Mouse (Mus musculus) midbrain, embryonic 11.5 days (tissue): ENCODE results near the gene Polr1e. TPM values are rescaled to one million over a fixed set of nuclear protein-coding genes. Genes with fewer than 3 reads are reported as not detected.

Source experiments
- ATAC-seq: fragments of 200-750 bp; cut with Nextera tagmentation; 2 replicates; pipeline ENCODE4 v1.8.0; 2017; ENCODE audit warnings: moderate TSS enrichment, moderate library complexity; ENCODE audit not compliant: low FRiP score
- DNase-seq: peaks from one replicate; pipeline ENCODE4 v3.0.0; 2015; ENCODE audit warnings: low spot score; ENCODE audit errors: missing footprints
- H3K27ac ChIP-seq: fragments of 300-500 bp; sonication (generic); 2 replicates; pipeline ENCODE4 v1.5.1; 2014; ENCODE audit warnings: low read depth, low read length
- H3K27me3 ChIP-seq: fragments of 300-500 bp; sonication (generic); 2 replicates; pipeline ENCODE4 v1.6.1; 2014; ENCODE audit warnings: mild to moderate bottlenecking, low read length, moderate library complexity, mixed read lengths; ENCODE audit not compliant: control insufficient read depth, insufficient read depth
- H3K36me3 ChIP-seq: fragments of 300-500 bp; sonication (generic); 2 replicates; pipeline ENCODE4 v1.6.1; 2014; ENCODE audit warnings: mild to moderate bottlenecking, low read length, moderate library complexity, mixed read lengths; ENCODE audit not compliant: control insufficient read depth, insufficient read depth
- H3K4me1 ChIP-seq: fragments of 300-500 bp; sonication (generic); 2 replicates; pipeline ENCODE4 v1.6.1; 2014; ENCODE audit warnings: low read length; ENCODE audit not compliant: control insufficient read depth, insufficient read depth
- H3K4me2 ChIP-seq: fragments of 300-500 bp; sonication (generic); 2 replicates; pipeline ENCODE4 v1.6.1; 2014; ENCODE audit warnings: mild to moderate bottlenecking, moderate library complexity
- H3K4me3 ChIP-seq: fragments of 300-500 bp; sonication (generic); 2 replicates; pipeline ENCODE4 v1.5.1; 2014; ENCODE audit warnings: low read depth, low read length
- H3K9ac ChIP-seq: fragments of 300-500 bp; sonication (generic); 2 replicates; pipeline ENCODE4 v1.6.1; 2014; ENCODE audit warnings: low read length
- H3K9me3 ChIP-seq: fragments of 300-500 bp; sonication (generic); 2 replicates; pipeline ENCODE4 v1.6.1; 2016; ENCODE audit warnings: low read length; ENCODE audit not compliant: control insufficient read depth
- WGBS: fragments of 180-500 bp; shearing (Covaris S2); extraction: QIAGEN DNeasy Blood & Tissue Kit; methylation state at CpG from one replicate; pipeline ENCODE4 v1.1.7; 2014; 5-methylcytosine and 5-hydroxymethylcytosine counted together
- polyA plus RNA-seq: library from polyadenylated mRNA; unstranded; fragments of >200 nt; fragmentation: Nextera tagmentation; extraction: Ambion mirVana; gene quantifications from 2 replicates; pipeline ENCODE4 v1.2.1, GENCODE M21; 2014

Polr1e gene
- polyA plus RNA-seq, 1 experiment from 2014 or later = 51.6 TPM

DNA sequence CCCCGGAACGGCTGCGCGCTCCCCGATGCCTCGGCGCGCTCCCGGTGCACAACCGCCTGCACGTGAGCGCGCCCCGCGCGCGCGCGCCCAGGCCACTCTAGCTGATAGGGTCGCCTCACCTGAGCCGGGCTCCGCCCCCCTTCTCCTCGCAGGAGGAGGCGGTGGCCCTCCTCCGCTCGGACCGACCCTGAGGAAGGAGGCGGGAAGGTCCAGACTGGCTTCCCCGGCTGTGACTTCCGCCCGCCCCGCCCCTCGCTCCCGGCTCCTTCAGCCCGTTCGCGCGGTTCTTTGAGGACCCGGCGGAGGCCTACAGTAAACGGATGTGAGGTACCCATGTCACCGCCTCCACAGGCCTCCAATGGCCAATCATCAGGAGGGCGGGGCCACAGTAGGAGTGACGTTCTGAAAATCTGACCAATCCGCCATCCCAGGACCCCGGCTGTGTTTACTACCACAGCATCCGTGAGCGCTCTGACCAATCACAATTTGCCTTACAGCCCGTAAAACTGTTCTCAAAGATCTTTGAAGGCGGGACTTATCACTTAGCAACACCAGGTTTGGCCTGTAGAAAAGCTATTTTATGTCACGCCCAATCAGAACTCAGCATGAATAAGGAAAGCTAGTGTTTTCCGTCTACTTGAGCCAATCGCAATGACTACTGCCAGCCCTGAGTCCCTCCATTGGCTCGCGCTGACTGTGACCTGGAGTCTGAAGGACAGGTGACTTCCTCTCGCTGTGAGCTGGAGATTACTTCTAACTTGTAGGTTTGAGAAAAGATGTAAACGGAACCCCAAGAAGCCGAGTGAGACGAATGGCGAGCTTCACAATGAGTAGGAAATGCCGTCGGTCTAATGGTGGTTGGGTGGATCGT is 6.0 kb upstream of the Polr1e start, which contains the start of gene Zbtb5:
TSS of gene Zbtb5 (minus strand) at position 308 of the 871 bp plus-strand sequence.
- H3K27ac ChIP-seq = peak within 1 kb of the TSS; percentile 90
- DNase-seq (peak; percentile 99), ATAC-seq (peak; percentile 99)
- H3K4me2 ChIP-seq = peak within 1 kb of the TSS; percentile 68
- peaks cover 20% of the 10 kb centered on the region for H3K4me1 ChIP-seq
- H3K4me3 ChIP-seq = peak within 1 kb of the TSS; percentile 57
- H3K36me3 ChIP-seq = no peaks in the 10 kb centered on the region
- peak within 1 kb of the TSS; percentile 79 for H3K9ac ChIP-seq
- H3K27me3 ChIP-seq = no peaks in the 10 kb centered on the region
- H3K9me3 ChIP-seq = no peaks in the 10 kb centered on the region
- WGBS = under 1% methylated on average over 46 of the region's 63 CpGs

DNA sequence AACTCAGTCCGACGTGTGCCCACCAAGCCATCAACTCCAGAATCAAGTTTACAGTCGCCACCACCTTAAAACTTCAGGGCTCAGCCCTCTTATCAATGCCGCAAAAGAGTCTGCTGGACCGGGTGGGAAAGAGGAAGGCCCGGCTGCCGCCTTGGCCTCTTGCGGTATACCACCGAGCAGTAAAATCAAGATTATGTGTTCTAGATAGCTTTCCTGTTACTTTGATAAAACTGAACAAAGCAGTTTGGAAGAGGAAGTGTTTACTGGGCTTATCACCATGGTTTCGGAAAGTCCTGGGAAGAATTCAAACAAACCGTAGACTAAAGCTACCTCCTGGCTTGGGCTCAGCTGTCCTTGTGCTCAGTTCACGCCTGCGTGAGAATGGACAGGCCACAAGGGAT is 5.4 kb upstream of the Polr1e start:
- DNase-seq = no peak
- Histone ChIP-seq H3K4me1 (peaks cover 23% of the 10 kb centered on the region), H3K9me3 (no peaks in the 10 kb centered on the region), H3K4me3 (peak overlapping the region; percentile 51), H3K9ac (peak overlapping the region; percentile 64), H3K36me3 (no peaks in the 10 kb centered on the region), H3K27ac (0 out of 2 replicates have a peak overlapping the region, but pooled peaks have one; percentile 51), H3K4me2 (peak overlapping the region; percentile 54), H3K27me3 (no peaks in the 10 kb centered on the region)
- ATAC-seq = no peak
- under 1% methylated on average over 13 of the region's 13 CpGs for WGBS

DNA sequence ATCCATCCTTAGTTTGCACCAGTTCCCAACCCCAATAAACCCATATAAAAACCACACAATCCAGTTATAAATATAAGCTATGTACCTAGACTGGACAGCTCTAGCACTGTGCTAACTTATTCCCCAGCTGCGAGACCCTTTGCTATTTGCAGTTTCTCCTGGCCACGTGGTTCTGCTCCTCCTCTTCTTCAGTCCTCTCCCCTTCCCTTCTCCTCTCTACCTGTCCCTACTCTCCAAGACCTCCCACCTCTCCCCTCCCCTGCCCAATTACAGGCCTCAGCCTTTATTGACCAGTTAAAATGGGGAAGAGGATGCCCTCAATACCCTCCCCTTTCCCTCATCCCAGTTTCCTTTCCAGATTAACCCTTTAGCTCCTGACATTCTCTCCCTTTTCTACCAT is 4.8 kb upstream of the Polr1e start:
- 10% methylated on average over 2 of the region's 2 CpGs for WGBS
- no peak for ATAC-seq
- no peak for DNase-seq
- Histone ChIP-seq H3K36me3 (no peaks in the 10 kb centered on the region), H3K4me3 (peak overlapping the region; percentile 51; the same call in 1 of the 2 replicates), H3K4me1 (peaks cover 24% of the 10 kb centered on the region), H3K9me3 (no peaks in the 10 kb centered on the region), H3K27me3 (no peaks in the 10 kb centered on the region), H3K27ac (no peak overlapping the region), H3K9ac (peak overlapping the region; percentile 64; the same call in 1 of the 2 replicates), H3K4me2 (peak overlapping the region; percentile 54)

DNA sequence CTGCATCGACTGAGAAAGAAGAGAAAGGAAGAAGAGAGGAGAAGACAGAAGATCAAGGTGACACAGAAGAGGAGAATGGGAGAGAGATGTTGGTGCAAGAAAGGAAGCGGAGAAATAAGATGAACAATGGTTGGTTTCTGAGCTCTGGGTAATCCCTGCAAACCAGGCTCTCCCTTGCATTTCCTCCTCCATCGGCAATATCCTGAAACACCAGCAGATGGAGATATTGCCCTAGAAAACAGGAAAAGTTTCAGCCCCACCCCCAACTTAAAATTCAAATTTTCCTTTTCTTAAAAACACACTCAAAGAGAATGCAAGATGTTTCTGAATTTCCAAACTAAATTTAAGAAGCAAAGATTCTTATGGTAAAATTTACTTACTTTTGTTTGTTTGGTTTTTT is 2.8 kb upstream of the Polr1e start:
- Histone ChIP-seq H3K4me2 (no peak overlapping the region), H3K9me3 (no peaks in the 10 kb centered on the region), H3K36me3 (no peaks in the 10 kb centered on the region), H3K27ac (no peak overlapping the region), H3K4me3 (no peak overlapping the region), H3K9ac (0 out of 2 replicates have a peak overlapping the region, but pooled peaks have one; percentile 22), H3K4me1 (peaks cover 25% of the 10 kb centered on the region), H3K27me3 (no peaks in the 10 kb centered on the region)
- 7% methylated on average over 3 of the region's 3 CpGs for WGBS
- ATAC-seq = no peak
- peak; percentile 93 for DNase-seq

DNA sequence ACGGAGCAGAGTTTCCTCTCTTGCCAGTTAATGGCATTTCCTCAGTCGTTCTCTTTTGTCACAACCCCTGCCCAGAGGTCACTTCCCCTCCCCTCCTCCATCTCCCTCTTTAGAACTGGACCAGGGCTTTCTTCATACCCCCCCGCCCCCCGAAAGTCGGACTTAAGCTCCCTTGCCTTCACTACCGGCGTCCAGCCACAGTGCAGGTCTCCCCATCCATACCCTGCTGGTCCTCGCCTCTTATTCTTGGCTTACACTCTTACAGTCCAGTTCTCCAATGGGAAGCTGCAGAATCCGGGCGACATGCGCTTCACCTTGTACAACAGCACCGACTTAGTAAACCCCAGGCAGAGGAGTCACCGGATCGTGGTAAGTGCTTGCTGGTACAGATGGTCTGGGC is 626 bp downstream of the Polr1e start:
- ATAC-seq = peak; percentile 20; the same call in 1 of the 2 replicates
- H3K36me3 ChIP-seq = no peaks in the 10 kb centered on the region
- 1% methylated on average over 14 of the region's 14 CpGs for WGBS
- peak overlapping the region; percentile 76 for H3K4me3 ChIP-seq
- H3K4me1 ChIP-seq = peaks cover 15% of the 10 kb centered on the region
- H3K27me3 ChIP-seq = no peaks in the 10 kb centered on the region
- H3K9me3 ChIP-seq = no peaks in the 10 kb centered on the region
- DNase-seq = no peak
- H3K4me2 ChIP-seq = peak overlapping the region; percentile 91
- H3K9ac ChIP-seq = peak overlapping the region; percentile 76
- no peak overlapping the region for H3K27ac ChIP-seq

DNA sequence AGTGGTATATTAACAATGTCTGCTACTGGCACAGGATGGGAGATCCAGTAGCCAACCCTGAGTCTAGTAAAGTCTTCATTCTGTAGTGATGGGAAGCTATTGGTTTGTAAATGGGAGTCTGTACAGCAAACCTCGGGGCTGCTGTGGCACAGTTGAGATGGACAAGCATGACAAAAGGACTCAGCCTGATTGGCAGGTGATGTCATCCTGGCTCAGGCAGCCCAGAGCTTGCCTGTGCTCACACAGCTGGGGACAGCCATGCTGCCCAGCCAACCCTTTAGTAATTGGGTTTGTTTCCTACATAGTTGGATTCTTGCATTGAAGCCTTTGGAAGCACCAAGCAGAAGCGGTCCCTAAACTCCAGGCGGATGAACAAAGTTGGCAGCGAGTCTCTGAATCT is 8.1 kb downstream of the Polr1e start:
- Histone ChIP-seq H3K9ac (no peak overlapping the region), H3K9me3 (no peaks in the 10 kb centered on the region), H3K27me3 (no peaks in the 10 kb centered on the region), H3K27ac (no peak overlapping the region), H3K4me2 (no peak overlapping the region), H3K4me1 (no peaks in the 10 kb centered on the region), H3K4me3 (no peak overlapping the region), H3K36me3 (0 out of 2 replicates have a peak, but pooled peaks cover 3% of the 10 kb centered on the region)
- ATAC-seq (no peak), DNase-seq (no peak)
- 88% methylated on average over 4 of the region's 4 CpGs for WGBS

DNA sequence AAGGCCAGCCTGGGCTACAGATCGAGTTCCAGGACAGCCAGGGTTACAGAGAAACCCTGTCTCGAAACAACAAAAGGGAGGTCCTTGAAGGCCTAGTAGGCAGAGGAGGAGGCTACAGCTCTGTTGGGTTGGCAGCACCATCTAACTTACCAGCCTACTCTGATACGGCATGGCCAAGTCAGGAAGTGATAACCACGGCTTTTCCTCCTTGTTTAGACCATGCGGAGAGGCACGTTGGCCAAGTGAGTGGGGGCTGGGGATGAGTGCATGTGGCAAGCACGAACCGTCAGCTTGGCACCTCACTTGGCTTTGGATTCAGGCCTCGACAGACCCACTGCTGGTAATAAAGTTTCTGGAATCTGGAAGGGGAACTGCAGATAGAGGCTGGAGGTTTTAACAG is 14.2 kb downstream of the Polr1e start:
- no peak overlapping the region for H3K9ac ChIP-seq
- no peaks in the 10 kb centered on the region for H3K9me3 ChIP-seq
- no peaks in the 10 kb centered on the region for H3K27me3 ChIP-seq
- WGBS = 91% methylated on average over 9 of the region's 9 CpGs
- H3K4me2 ChIP-seq = no peak overlapping the region
- H3K36me3 ChIP-seq = 0 out of 2 replicates have a peak, but pooled peaks cover 4% of the 10 kb centered on the region
- H3K4me1 ChIP-seq = no peaks in the 10 kb centered on the region
- H3K4me3 ChIP-seq = no peak overlapping the region
- no peak for DNase-seq
- no peak overlapping the region for H3K27ac ChIP-seq
- ATAC-seq = no peak

DNA sequence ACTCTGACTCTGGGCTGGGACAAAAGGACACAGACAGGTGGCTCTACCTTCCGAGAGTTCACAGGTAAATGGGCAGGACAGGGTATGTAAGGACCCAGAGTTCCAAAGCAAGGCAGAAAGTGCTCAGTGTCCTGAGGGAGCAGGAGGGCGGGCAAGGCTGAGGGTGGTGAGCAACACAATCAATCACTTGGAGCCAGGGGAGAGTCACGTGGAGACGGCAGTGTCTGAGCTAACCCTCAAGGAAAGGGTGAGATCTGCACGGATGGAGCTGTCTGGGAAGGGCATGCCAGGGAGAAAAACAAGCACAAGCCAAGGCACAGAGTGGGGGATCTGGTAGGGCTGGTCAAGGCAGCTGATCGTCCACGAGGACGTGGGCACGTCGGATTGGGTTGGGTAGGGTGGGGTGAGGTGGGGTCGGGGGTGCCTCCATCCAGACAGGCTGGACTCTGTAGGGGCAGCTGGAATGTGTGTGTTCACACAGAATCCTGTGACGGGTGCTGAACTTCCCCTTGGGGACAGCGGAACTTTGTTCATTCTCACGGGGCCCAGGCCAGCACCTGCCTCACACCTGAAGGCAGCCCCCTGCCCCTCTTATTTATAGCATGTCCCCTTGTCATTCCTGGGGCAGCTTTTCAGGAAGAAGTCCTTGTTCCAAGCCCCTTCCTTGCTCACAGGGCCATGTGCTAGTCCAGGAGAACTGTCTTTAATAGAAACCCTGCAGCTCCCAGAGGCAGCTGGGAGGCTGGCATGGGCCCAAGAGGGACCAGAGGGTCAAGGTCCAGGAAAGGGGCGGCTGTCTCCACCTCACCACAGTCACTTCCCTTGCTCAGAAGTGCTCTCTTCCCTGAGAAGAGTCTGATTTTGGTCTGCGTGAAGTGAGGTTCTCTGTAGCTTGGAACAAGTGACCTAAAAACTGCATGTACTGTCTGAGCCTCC is 16.6 kb downstream of the Polr1e start:
- H3K4me2 ChIP-seq = no peak overlapping the region
- ATAC-seq = no peak
- no peaks in the 10 kb centered on the region for H3K27me3 ChIP-seq
- no peaks in the 10 kb centered on the region for H3K9me3 ChIP-seq
- DNase-seq = no peak
- H3K27ac ChIP-seq = no peak overlapping the region
- no peaks in the 10 kb centered on the region for H3K4me1 ChIP-seq
- H3K36me3 ChIP-seq = 0 out of 2 replicates have a peak, but pooled peaks cover 2% of the 10 kb centered on the region
- WGBS = 85% methylated on average over 14 of the region's 16 CpGs
- no peak overlapping the region for H3K4me3 ChIP-seq
- H3K9ac ChIP-seq = no peak overlapping the region
